Mouse (Mus musculus) MEL-GATA-1-ER (cell line): ENCODE data around the gene Fam198a.

Experiments
- DNase-seq: peaks from one replicate; pipeline ENCODE4 v3.0.0-alpha.2; 2012; ENCODE audit warnings: low read depth; ENCODE audit errors: extremely low read depth

Gene Fam198a

DNA sequence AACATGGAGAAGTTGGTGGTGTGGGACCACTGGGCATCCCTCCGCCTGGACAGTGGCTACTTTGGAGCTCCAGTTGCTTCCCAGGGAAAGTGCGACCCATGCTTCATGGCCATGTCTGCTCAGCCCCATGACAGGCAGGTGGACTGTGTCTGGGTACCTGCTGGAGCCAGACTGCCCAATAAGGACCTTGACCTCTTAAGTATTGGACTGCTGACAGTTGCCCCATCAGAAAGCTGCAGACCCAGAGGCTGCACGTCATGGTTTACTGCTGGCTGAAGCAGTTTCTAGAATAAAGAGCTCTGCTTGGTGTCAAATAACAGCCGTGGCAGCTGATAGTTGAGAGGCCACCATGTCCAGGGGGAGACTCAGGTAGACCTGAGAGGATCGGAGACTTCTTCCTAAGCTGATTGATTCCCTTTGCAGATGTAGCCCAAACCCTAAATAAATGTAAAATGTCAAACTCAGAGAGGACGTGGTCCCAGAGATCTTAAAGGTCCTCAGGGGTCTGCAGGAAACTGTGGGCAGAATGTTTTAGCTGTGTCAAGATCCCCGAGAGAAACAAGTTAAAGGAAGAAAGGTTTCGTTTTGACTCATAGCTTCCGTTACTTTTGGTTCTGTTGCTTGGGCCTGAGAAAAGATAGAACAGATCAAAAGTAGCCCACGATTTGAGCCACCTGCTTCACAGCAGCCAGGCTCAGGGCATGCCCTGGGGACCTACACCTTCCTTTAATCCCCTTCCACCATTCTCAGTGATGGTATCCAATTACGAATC, 24.0 kb upstream of the Fam198a start:
- no peak for DNase-seq

DNA sequence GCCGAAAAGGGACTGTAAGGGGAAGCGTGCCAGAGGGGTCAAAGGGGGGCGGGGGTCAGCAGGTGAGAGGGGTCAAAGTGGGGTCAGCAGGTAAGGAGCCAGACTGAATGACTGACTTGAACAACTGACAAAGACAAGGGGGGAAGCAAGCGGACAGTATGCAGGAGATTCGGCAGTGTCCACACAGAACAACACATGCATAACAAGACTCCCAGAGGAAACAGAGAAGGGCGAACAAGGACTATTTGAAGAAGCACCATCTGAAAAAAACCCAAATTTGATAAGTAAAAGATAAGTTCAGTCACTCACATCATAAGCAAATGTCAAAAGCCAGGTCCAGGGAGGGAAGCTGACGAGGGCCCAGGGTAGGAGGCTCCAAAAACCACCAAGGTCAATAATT, 23.1 kb upstream of the Fam198a start:
- DNase-seq = no peak

DNA sequence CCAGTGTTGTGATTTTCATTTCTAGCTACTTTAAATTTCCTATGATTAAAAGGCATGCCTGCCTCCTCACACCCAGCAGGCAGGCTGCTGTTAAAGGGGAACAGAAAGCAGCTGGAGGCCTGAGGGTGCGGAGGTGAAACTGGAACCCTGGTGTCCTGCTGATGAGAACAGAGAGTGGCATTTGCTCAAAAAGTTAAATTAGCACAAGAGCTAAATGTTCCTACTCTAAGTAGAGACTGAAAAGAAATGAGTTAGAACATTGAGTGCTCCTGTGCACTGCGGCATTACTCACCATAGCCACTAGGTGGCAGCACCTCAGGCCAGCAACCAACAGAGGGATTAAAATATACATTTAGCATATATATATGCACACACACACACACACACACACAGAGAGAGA, 22.3 kb upstream of the Fam198a start:
- DNase-seq = peak; percentile 16

DNA sequence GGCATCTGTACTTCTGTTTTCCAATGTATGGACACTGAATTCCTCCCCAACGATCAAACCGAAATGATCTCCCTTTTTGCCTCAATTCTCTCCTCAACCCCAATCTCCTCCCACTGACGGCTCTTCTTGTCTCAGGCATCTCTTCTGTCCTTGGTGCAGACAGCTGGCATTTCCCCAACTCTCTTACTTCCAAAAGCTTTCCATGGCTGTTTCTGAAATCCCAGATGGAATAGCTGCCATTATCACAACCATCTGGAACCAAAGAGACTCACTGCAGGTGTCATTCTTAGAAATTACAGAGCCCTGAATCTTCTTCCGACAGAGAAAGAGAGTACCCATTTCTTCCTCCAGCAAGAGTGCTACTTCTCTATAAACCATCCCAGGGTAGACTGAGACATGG, 15.9 kb upstream of the Fam198a start:
- no peak for DNase-seq

DNA sequence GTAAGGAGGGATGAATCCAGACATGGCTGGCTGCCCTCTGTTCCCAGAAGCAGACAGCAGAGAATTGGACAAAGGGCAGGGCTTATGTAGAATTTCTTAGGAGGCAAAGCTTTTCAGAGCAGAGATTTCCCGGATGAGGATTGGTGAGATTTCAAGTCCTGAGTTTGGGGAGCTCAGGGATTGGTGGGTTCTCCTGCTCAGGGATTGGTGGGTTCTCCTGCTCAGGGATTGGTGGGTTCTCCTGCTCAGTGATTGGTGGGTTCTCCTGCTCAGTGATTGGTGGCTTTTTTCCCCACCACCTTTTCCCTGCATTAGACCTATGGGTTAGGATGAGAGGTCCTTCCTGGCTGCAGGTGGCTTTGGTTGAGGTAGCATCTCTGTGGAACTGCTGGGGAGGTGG, 13.8 kb upstream of the Fam198a start:
- DNase-seq = no peak

DNA sequence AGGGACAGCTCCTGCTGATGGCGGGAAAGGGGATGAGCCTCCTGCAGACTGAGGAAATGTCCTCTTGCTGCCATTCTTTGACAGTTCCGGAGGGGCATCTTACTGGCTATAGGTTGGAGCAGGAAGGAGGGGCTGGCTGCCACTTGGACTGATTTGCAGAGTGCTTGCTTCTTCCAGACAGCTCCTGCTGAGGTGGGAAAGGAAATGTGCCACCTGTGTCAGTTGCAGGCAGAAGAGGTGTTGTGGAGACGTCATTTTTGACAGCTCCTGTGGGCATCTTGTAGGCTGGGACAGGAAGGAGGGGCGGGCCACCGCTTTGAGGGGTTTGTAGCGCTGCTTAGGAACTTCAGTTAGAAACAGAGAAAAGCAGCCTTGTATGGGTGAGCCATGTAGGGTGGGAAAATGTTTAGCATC, 13.3 kb upstream of the Fam198a start:
- no peak for DNase-seq

DNA sequence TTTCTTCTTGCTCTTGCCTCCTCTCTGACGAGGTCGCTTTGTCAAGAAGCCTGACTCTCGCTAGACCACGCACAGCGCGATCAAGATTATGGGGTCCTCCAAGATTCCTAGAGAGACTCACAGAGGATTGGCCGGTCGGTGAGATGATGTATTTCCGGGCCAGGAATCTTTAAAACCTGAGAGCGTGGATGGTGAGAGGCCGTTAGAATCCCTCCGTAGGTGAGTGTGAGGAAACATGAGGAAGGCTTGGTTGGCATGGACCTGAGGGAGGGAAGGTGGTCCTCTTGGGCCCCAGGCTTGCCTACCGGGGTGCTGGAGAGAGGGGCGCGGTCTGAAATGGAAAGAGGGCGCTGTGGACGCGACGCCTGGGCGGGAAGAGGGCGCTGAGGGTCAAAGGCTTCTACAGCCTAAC, 12.8 kb upstream of the Fam198a start:
- DNase-seq = no peak

DNA sequence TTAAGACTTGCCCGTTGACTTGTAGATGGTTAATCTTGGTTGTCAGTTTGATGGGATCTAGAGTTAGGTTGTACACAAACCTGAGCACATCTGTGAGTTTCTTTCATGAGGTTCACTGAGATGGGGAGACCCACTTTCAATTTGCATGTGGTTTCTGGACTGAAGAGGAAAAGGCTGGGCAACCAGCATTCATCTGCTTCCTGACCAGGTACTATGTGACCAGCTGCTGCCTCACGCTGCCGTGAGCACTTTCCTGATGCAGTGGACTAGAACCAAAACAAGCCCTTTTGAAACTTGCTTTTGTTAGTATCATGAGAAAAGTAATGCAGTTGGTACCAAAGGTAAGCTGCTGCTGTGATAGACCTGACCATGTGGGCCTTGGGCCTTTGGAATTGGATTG, 7.8 kb upstream of the Fam198a start:
- no peak for DNase-seq

DNA sequence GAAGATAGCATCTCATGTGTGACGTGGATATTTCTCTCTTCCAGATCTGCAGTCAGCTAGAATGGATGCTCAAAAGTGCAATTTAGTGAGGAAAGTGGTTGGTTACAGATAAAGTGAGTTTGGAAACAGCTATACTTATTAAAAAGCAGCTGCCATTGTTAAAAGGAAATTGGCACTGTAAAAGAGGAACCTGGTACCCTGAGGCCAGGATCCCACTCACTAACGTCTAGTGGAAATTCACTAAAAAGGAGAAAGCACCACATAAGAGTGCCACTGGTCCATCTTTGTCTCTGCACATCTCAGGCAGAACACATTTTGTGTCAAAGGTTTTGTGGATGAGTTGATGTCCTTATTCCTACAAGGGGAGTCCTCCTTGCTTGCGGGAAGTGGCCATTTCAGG, 7.2 kb upstream of the Fam198a start:
- DNase-seq = no peak

DNA sequence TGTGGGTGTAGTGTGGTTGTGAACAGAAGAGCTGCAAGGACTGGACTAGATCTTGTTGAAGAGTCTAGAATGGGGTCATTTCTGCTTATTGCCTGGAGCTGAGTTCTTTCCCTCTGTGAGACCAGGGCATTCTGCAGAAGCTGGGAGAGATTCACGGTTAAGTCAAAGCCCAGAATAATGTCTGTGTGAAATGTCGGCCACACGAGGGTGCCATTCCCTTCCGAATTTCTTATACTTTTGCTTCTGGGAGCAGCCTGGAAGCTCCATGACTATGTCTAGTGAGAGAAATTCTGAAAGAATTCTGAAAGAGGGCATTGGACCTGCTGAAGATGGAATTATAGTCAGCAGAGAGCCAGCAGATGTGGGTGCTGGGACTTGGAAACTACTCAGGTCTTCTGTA, 3.0 kb upstream of the Fam198a start:
- DNase-seq = no peak

DNA sequence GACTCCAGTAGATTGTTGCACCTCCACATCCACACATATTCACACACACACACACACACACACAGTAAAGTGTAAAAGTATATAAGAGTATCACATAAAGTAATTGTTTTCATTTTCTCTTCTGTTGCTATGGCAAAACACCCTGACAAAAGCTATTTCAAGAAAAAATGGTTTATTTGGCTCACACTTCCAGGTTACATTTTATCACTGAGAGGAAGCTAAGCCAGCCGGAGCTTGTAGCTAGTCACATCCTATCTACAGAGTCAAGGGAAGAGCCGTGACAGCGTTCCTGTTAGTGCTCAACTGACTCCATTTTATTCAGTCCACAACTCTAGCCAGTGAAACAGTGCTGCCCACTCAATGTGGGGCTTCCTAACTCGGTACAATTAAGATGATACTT, 2.4 kb upstream of the Fam198a start:
- DNase-seq = no peak

DNA sequence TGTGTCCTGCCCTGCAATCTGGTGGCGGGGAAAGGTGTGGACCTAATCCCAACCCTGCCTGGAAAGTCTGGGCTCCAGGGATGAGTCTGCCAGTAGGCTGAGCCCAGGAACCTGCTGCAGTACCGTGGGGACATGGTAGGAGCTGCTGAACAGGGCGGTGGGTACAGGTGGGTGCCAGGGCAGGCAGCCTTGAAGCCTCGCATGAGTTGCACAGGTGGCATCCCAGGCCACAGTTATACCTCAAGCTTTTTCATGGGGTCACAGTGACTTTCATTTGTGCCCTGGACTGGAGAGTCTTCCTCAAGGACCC, 281 bp downstream of the Fam198a start:
- DNase-seq = no peak

DNA sequence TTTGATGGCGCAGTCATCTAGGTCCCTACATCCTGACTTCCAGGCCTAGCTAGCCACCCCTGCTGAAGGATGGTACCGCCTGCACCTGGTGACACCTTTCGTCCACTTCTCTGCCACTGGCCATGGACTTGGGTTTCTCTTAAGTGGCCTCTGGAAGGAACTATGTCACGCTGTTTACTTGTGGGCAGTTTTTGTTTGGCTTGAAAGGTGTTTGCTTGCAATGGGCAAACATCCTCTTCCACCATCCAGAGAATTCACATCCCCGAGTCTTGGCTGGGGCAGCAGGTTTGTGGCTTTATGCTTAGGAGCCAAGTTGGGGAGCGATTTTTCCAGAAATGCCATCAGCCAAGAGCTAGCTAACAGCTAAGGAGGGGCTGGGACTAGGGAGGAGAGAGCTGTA, 1.8 kb downstream of the Fam198a start:
- DNase-seq = no peak

DNA sequence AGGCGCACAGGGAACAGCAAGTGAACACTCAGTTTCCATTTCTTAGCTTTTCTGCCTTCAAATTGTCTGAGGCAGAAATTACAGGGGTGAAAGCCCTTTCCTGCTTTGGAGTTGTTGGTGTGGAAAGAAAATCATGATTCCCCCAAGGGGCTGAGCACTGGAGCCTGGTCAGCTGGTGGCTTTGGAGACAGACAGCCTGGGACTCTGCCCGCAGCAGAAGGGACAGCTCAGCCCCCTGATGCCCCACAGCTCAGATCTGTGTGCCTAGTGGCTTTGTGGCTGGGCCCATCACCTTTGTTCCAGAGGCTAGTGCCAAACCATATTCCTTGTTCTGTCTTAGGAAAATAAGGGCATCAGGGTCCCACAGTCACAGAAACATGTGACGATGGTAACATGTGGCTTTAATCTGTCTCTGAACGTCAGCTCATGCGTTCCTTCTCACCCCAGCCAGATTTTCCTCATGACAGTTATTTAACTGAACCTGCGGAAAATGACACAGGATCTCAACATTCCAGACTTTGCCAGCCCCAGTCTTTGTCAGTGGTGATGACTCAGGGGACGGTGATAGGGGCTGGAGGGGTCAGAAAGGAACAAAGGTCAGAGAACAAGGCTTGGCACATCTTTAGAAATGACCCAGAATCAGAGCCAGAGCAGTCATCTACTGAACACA, 9.3 kb downstream of the Fam198a start:
- DNase-seq = no peak

DNA sequence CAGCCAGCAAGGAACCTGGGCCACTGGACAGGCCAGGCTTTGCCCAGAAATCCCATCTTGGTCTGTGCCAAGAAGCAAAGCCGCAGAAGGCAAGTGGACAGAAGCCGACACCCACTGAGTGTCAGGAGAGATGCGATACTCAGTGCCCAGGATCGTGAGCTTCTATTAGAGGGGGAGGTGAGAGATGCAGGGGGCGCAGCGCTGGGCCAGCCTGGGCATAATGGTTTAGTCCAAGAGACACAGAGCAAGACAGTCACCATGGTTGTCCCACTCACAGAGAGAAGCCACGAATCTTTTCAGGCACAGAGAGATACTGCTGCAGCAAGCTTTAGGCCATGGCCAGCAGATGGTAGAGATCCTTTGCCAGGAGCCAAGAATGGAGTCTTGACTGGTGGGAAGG, 14.2 kb downstream of the Fam198a start:
- no peak for DNase-seq

DNA sequence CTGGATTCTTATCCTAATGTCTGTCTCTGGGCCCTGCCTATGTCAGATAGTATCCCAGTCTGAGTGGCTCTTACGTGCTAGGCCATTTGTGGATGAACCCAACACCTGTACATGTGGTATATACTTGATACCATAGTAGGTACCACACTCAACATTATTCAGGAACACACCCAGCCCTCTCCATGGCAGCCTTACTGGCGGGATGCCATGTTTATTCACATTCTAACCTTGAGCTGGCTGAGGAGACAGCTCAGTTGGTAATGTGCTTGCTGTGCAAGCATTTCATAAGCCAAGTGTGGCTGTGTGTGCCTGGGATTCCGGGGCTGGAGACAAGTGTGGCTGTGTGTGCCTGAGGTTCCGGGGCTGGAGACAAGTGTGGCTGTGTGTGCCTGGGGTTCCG, 17.5 kb downstream of the Fam198a start:
- DNase-seq = no peak

DNA sequence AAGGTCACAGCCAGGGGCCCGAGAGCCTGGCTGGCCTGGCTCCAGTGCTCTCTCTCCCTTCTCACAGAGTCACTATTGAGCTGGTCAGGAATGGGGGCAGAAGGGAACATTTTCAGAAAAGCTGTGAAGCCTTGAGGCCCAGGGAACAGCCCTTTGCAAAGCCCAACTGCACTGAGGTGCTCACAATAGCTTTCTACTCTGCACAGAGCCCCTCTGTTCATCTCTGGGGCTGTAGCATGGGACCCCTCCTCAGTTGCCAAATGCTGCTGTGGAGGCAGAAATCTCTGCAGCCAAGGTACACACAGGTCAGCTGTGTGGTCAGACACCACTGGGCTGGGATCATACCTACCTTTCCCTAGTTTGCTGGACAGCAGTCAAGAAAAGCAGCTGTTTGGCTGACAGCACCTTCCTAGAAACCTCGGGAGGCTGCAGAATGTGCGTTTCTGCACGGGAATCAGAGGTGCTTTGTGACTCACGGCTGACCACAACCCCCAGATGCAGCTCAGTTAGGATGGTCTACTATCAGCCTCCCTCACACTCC, 19.1 kb downstream of the Fam198a start:
- DNase-seq = no peak

DNA sequence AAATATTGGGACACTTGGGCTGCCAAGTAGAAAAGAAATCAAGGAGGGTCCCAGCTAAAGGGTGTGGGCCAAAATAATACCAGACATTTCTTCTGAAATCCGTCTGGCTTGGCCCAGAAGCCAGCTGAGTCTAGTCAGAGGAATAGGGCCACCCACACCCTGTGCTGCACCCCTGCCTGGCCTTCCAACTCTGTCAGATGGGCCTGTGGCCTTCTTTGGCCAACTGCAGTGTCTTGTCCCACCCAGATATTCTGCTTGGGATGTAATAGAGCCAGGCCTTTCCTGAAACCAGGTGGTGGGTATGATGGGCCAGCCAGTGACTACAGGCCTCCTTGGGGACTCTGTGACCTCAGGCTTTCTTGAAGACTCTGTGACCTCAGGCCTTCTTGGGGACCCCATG, 22.4 kb downstream of the Fam198a start:
- no peak for DNase-seq

DNA sequence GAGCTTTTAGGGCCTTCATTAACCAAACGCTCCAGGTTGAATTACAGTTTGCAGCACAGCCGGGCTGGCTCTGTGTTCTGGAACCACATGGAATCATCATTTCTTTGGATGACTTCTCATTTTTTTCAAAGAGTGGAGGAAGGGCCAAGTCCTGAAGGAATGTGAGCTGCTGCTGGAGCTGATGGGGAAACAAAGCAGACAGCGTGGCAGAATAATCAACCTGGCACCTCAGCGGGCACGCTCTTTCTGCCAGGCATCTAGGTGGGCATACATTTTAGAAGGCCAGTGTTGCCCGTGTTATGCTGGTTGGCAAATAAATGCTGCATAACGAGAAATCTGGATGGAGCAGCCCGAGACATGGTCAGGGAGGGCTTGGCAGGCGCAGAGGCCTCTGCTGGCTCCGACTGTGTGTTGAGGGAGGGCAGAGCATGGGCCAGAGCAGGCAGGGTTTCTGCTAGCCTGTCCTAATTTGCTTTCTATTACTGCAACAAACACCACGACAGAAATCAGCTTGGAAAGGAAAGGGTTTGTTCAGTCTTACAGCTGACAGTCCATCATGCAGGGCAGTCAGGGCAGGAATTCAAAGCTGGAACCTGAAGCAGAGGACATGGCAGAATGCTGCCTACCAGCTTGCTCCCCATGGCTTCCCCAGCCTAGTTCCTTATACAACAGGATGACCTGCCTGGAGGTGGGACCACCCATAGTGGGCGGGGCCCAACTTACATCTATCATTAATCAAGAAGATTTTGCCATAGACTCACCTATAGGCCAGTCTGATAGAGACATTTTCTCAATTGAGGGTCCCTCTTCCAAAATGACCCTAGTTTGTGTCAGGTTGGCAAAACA, 23.6 kb downstream of the Fam198a start:
- no peak for DNase-seq

DNA sequence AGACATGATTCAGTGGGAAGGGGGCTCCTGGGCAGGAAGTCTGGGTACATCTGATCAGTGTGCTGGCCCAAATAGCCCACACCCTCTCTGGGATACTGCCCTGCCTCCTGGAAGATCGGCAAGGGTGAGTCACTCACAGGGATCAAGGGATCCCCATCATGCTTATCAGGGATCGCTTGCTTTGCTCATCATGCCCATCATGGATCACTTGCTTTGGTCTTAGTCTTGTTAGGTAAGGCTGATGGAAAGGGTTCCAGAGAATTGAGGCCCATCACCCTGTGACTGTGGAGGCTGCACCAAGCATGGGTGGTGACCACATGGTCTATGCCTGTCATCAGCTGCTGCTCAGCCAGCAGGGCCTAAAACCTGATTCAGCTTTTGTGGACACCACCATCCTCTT, 24.5 kb downstream of the Fam198a start:
- no peak for DNase-seq

DNA sequence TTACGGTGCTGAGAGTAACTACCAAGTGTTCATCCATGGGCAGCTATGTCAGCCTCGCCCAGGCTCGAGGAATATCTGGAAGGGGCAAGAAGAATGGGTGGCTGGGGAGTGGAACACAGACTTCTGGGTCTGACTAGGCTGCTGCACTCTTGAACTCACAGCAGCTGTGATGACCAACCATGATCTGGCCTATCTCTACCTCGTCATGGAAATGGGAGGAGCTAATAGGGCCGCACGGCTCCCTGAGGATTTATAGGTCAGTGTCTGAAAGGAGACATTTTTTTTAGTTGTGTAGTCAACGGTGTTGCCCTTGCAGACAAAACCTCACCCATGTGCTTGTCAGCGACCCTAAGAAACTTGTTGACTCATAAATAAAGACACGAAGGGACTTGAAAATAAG, 30.3 kb downstream of the Fam198a start:
- no peak for DNase-seq

DNA sequence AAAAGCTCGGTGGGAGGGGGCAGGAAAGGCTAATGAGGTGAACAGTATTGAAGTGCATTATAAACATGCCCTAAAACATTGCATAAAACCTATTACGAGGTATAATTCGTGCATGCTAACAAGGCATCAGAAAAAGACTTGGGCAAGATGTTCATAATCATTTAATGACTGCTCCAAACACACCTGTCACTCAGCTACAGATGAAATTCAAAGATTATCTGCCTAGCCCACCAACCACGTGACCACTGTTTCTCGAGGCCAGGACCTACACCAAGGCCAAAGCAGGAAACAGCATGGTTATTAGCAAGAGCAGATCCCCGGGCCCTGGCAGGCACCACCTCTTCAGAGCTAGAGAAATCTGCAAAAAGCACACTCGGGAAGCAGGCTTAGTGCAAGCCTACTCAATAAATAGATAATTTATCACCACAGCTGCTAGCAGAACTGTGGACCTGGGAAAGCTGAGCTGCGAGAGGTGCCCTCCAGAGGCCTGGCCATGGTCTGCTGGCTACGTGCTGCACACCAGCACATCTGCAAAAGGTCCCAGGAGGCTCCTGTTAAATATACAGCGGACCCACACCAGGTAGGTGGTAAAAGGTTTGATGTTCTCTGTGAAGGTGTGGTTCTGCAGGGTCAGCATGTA, 30.8 kb downstream of the Fam198a start:
- no peak for DNase-seq
